Mouse (Mus musculus): ENCODE data around the gene Rims4.

Rims4 gene

GRCm38 (mm10) chr2:163909604-163910003 is 8.9 kb downstream of the Rims4 start:
- DNase-seq (ENCODE audit: low spot score): no peak

- DNase-seq (ENCODE audit: low spot score): no peak
Measured at GRCm38 (mm10) chr2:163907131-163907530, 11.4 kb downstream of the Rims4 start.

- no peak for DNase-seq (ENCODE audit: low spot score)
Measured at GRCm38 (mm10) chr2:163904323-163904722, 14.2 kb downstream of the Rims4 start.

GRCm38 (mm10) chr2:163903461-163903860 is 15.0 kb downstream of the Rims4 start:
- DNase-seq (ENCODE audit: low spot score): no peak

- no peak for DNase-seq (ENCODE audit: low spot score)
Measured at GRCm38 (mm10) chr2:163902448-163902847, 16.0 kb downstream of the Rims4 start.

- DNase-seq (ENCODE audit: low spot score): no peak
Measured at GRCm38 (mm10) chr2:163901043-163901442, 17.4 kb downstream of the Rims4 start.

- no peak for DNase-seq (ENCODE audit: low spot score)
Measured at GRCm38 (mm10) chr2:163899910-163900411, 18.5 kb downstream of the Rims4 start.

GRCm38 (mm10) chr2:163897988-163898535 is 20.4 kb downstream of the Rims4 start:
- DNase-seq (ENCODE audit: low spot score): no peak

GRCm38 (mm10) chr2:163897026-163897425 is 21.5 kb downstream of the Rims4 start:
- DNase-seq (ENCODE audit: low spot score): no peak

GRCm38 (mm10) chr2:163895156-163895555 is 23.3 kb downstream of the Rims4 start:
- no peak for DNase-seq (ENCODE audit: low spot score)

- DNase-seq (ENCODE audit: low spot score): no peak
Measured at GRCm38 (mm10) chr2:163893446-163894370, 24.8 kb downstream of the Rims4 start.

GRCm38 (mm10) chr2:163891271-163891670 is 27.2 kb downstream of the Rims4 start:
- DNase-seq (ENCODE audit: low spot score): no peak

- DNase-seq (ENCODE audit: low spot score): no peak
Measured at GRCm38 (mm10) chr2:163890586-163890985, 27.9 kb downstream of the Rims4 start.

GRCm38 (mm10) chr2:163889411-163889810 is 29.1 kb downstream of the Rims4 start:
- peak; percentile 15 for DNase-seq (ENCODE audit: low spot score)

GRCm38 (mm10) chr2:163882859-163883652 is 35.4 kb downstream of the Rims4 start:
- DNase-seq (ENCODE audit: low spot score): no peak

- no peak for DNase-seq (ENCODE audit: low spot score)
Measured at GRCm38 (mm10) chr2:163880891-163881290, 37.6 kb downstream of the Rims4 start.

- DNase-seq (ENCODE audit: low spot score): no peak
Measured at GRCm38 (mm10) chr2:163876830-163877498, 41.5 kb downstream of the Rims4 start.

GRCm38 (mm10) chr2:163875484-163875883 is 43.0 kb downstream of the Rims4 start:
- DNase-seq (ENCODE audit: low spot score): no peak

- DNase-seq (ENCODE audit: low spot score): no peak
Measured at GRCm38 (mm10) chr2:163874877-163875276, 43.6 kb downstream of the Rims4 start.

- no peak for DNase-seq (ENCODE audit: low spot score)
Measured at GRCm38 (mm10) chr2:163871906-163872305, 46.6 kb downstream of the Rims4 start.

GRCm38 (mm10) chr2:163871266-163871665 is 47.2 kb downstream of the Rims4 start:
- DNase-seq (ENCODE audit: low spot score): no peak

GRCm38 (mm10) chr2:163869783-163870182 is 48.7 kb downstream of the Rims4 start:
- DNase-seq (ENCODE audit: low spot score): no peak

All from urinary bladder, postnatal 25 days (tissue).